Mouse (Mus musculus) kidney, postnatal 14 days (tissue): ENCODE data around the gene Gm36210.

ENCODE experiments used
- DNase-seq: peaks from one replicate; pipeline ENCODE4 v3.0.0; 2022; ENCODE audit warnings: mixed read lengths

The Gm36210 gene

GRCm38 (mm10) chr7:4922931-4923565 lies 16.7 kb upstream of the Gm36210 start:
- peak; percentile 62 for DNase-seq

- peak; percentile 84 for DNase-seq
These were observed 16.2 kb upstream of the Gm36210 start for GRCm38 (mm10) chr7:4922508-4922907.

- no peak for DNase-seq
These were observed 15.6 kb upstream of the Gm36210 start, which contains the start of gene Nat14 for GRCm38 (mm10) chr7:4921824-4922482. TSS of gene Nat14 (plus strand) at chr7:4922028.

- DNase-seq = peak; percentile 6
These were observed 14.9 kb upstream of the Gm36210 start for GRCm38 (mm10) chr7:4920976-4921823.

- DNase-seq = no peak
These were observed 14.2 kb upstream of the Gm36210 start for GRCm38 (mm10) chr7:4920496-4920895.

- DNase-seq = no peak
These were observed 13.7 kb upstream of the Gm36210 start for GRCm38 (mm10) chr7:4919971-4920370.

GRCm38 (mm10) chr7:4919096-4919495 lies 12.8 kb upstream of the Gm36210 start:
- DNase-seq = no peak

GRCm38 (mm10) chr7:4918681-4919080 lies 12.4 kb upstream of the Gm36210 start:
- no peak for DNase-seq

GRCm38 (mm10) chr7:4917494-4917893 lies 11.2 kb upstream of the Gm36210 start:
- DNase-seq = no peak

- DNase-seq = peak; percentile 43
These were observed 9.5 kb upstream of the Gm36210 start for GRCm38 (mm10) chr7:4915669-4916416.

GRCm38 (mm10) chr7:4915007-4915665 lies 8.8 kb upstream of the Gm36210 start, which contains the start of gene Zfp628:
TSS of gene Zfp628 (plus strand) at chr7:4915217.
- peak; percentile 96 for DNase-seq

GRCm38 (mm10) chr7:4912248-4912647 lies 5.9 kb upstream of the Gm36210 start:
- no peak for DNase-seq

- DNase-seq = peak; percentile 66
These were observed 5.2 kb upstream of the Gm36210 start for GRCm38 (mm10) chr7:4911561-4911960.

- DNase-seq = no peak
These were observed 3.9 kb downstream of the Gm36210 start for GRCm38 (mm10) chr7:4902404-4902803.

- no peak for DNase-seq
These were observed 5.1 kb downstream of the Gm36210 start for GRCm38 (mm10) chr7:4901171-4901570.

- no peak for DNase-seq
These were observed 5.8 kb downstream of the Gm36210 start for GRCm38 (mm10) chr7:4900523-4900851.

- no peak for DNase-seq
These were observed 6.4 kb downstream of the Gm36210 start for GRCm38 (mm10) chr7:4899649-4900522.

- DNase-seq = no peak
These were observed 7.3 kb downstream of the Gm36210 start for GRCm38 (mm10) chr7:4898851-4899648.

- DNase-seq = no peak
These were observed 11.1 kb downstream of the Gm36210 start for GRCm38 (mm10) chr7:4895186-4895585.

GRCm38 (mm10) chr7:4886680-4887079 lies 19.6 kb downstream of the Gm36210 start:
- DNase-seq = no peak
